Mouse (Mus musculus) G1E (cell line): ENCODE results near the gene Ryr1. TPM values are rescaled to one million over a fixed set of nuclear protein-coding genes. Genes with fewer than 3 reads are reported as not detected.
A peak's percentile ranks its signal among the peaks of the same experiment; 100 is the strongest.

Experiments
- ATAC-seq: 2 replicates; pipeline ENCODE4 v1.8.0; 2016; ENCODE audit warnings: mild to moderate bottlenecking; ENCODE audit not compliant: insufficient number of reproducible peaks, poor library complexity, low FRiP score, severe bottlenecking; ENCODE audit errors: extremely low read depth
- DNase-seq: peaks from one replicate; pipeline ENCODE4 v3.0.0; 2012; ENCODE audit warnings: low spot score
- H3K27me3 ChIP-seq: 2 replicates; pipeline ENCODE4 v1.6.1; 2012; ENCODE audit warnings: mild to moderate bottlenecking, low read length, inconsistent platforms; ENCODE audit not compliant: insufficient read depth
- H3K36me3 ChIP-seq: replicated peaks from 2 replicates; pipeline ENCODE3; 2012; ENCODE audit warnings: mild to moderate bottlenecking, inconsistent platforms
- H3K4me1 ChIP-seq: 2 replicates; pipeline ENCODE4 v1.6.1; 2012; ENCODE audit warnings: low read depth, low read length, inconsistent platforms, mixed read lengths; ENCODE audit not compliant: insufficient read depth
- H3K4me3 ChIP-seq: 2 replicates; pipeline ENCODE4 v1.5.1; 2012; ENCODE audit warnings: low read depth, mild to moderate bottlenecking, inconsistent platforms, low read length, moderate library complexity, mixed read lengths
- H3K9me3 ChIP-seq: replicated peaks from 2 replicates; pipeline ENCODE4 v1.6.1; 2012; ENCODE audit warnings: inconsistent platforms
- CTCF ChIP-seq: IDR thresholded peaks from 2 replicates; pipeline ENCODE4 v1.5.1; 2012; ENCODE audit warnings: low read depth, low read length, inconsistent platforms, mixed read lengths
- GATA1 ChIP-seq: IDR thresholded peaks from 2 replicates; pipeline ENCODE4 v1.6.1; 2012; ENCODE audit warnings: borderline replicate concordance, low read length, inconsistent platforms, mixed read lengths
- GATA2 ChIP-seq: IDR thresholded peaks from 2 replicates; pipeline ENCODE4 v1.6.1; 2012; ENCODE audit warnings: low read depth, low read length, inconsistent platforms, borderline replicate concordance
- POLR2AphosphoS5 ChIP-seq: IDR thresholded peaks from 2 replicates; pipeline ENCODE4 v1.6.1; 2012; ENCODE audit warnings: low read depth, low read length, inconsistent platforms; ENCODE audit not compliant: insufficient replicate concordance
- TAL1 ChIP-seq: conservative IDR thresholded peaks from 2 replicates; pipeline ENCODE4 v1.6.1; 2012; ENCODE audit warnings: low read depth, low read length, inconsistent platforms, mixed read lengths
- polyA plus RNA-seq: library from polyadenylated mRNA; stranded (reverse); fragments of >175 nt; gene quantifications from 2 replicates; pipeline ENCODE4 v1.2.3, GENCODE M21; 2012
- total RNA-seq, 2 experiments: library from RNA; stranded (forward) in 1 of 2; stranded (reverse) in 1 of 2; fragments of 200-1000 nt in 1 of 2; fragments of >200 nt in 1 of 2; fragmentation: Nextera tagmentation in 1 of 2; gene quantifications; 2 replicates each; pipeline ENCODE4 v1.2.3; 2014 to 2017

Ryr1 gene
- total and polyA plus RNA-seq, 3 experiments: under 0.01 to 0.38 (median 0.30) TPM

- Histone ChIP-seq H3K36me3 (no peaks in the 10 kb centered on the region), H3K27me3 (peaks cover 14% of the 10 kb centered on the region), H3K4me3 (no peak overlapping the region), H3K9me3 (peaks cover 5% of the 10 kb centered on the region), H3K4me1 (peaks cover 25% of the 10 kb centered on the region)
- DNase-seq (no peak), ATAC-seq (no peak)
- TF ChIP-seq POLR2AphosphoS5: no peak
- TF ChIP-seq CTCF: no peak
- TF ChIP-seq GATA1: no peak
- no peak for TF ChIP-seq TAL1
- TF ChIP-seq GATA2: no peak
These were observed 80.7 kb downstream of the Ryr1 start for GRCm38 (mm10) chr7:29044302-29044701.

- ATAC-seq: no peak
- no peak for DNase-seq
- H3K4me3 ChIP-seq: no peak overlapping the region
These were observed 81.3 kb downstream of the Ryr1 start for GRCm38 (mm10) chr7:29043674-29044057.

GRCm38 (mm10) chr7:29043016-29043673 lies 81.8 kb downstream of the Ryr1 start:
- Histone ChIP-seq H3K27me3 (peaks cover 16% of the 10 kb centered on the region), H3K4me3 (no peak overlapping the region), H3K9me3 (peaks cover 3% of the 10 kb centered on the region), H3K36me3 (no peaks in the 10 kb centered on the region), H3K4me1 (peaks cover 25% of the 10 kb centered on the region)
- no peak for ATAC-seq
- DNase-seq: no peak
- TF ChIP-seq GATA2: no peak
- no peak for TF ChIP-seq POLR2AphosphoS5
- no peak for TF ChIP-seq TAL1
- no peak for TF ChIP-seq CTCF
- TF ChIP-seq GATA1: no peak

More at GRCm38 (mm10) chr7:29043674-29044057, 81.3 kb downstream of the Ryr1 start:
- Histone ChIP-seq H3K4me1 (peaks cover 25% of the 10 kb centered on the region), H3K9me3 (peaks cover 5% of the 10 kb centered on the region), H3K27me3 (peaks cover 14% of the 10 kb centered on the region), H3K36me3 (no peaks in the 10 kb centered on the region)
- TF ChIP-seq TAL1 (no peak), CTCF (no peak), POLR2AphosphoS5 (no peak), GATA2 (no peak), GATA1 (no peak)

- DNase-seq: no peak
- Histone ChIP-seq H3K36me3 (no peaks in the 10 kb centered on the region), H3K4me3 (no peak overlapping the region), H3K9me3 (peaks cover 3% of the 10 kb centered on the region), H3K27me3 (peaks cover 11% of the 10 kb centered on the region), H3K4me1 (peaks cover 20% of the 10 kb centered on the region)
- ATAC-seq: no peak
- TF ChIP-seq TAL1 (no peak), CTCF (no peak), GATA1 (no peak), POLR2AphosphoS5 (no peak), GATA2 (no peak)
These were observed 83.8 kb downstream of the Ryr1 start for GRCm38 (mm10) chr7:29041194-29041593.

- Histone ChIP-seq H3K27me3 (peaks cover 16% of the 10 kb centered on the region), H3K36me3 (no peaks in the 10 kb centered on the region), H3K9me3 (peaks cover 10% of the 10 kb centered on the region), H3K4me3 (peak overlapping the region; percentile 62; the same call in 1 of the 2 replicates), H3K4me1 (peaks cover 14% of the 10 kb centered on the region)
- ATAC-seq: no peak
- TF ChIP-seq CTCF (no peak), GATA2 (no peak), POLR2AphosphoS5 (no peak), TAL1 (no peak), GATA1 (no peak)
- DNase-seq: no peak
These were observed 84.9 kb downstream of the Ryr1 start for GRCm38 (mm10) chr7:29039985-29040661.

GRCm38 (mm10) chr7:29039604-29039984 lies 85.4 kb downstream of the Ryr1 start:
- Histone ChIP-seq H3K4me3 (peak overlapping the region; percentile 62; the same call in 1 of the 2 replicates), H3K9me3 (peaks cover 10% of the 10 kb centered on the region), H3K36me3 (no peaks in the 10 kb centered on the region), H3K4me1 (peaks cover 14% of the 10 kb centered on the region), H3K27me3 (peaks cover 16% of the 10 kb centered on the region)
- peak; percentile 52 for DNase-seq
- ATAC-seq: peak; percentile 28; the same call in 1 of the 2 replicates
- peak; percentile 33; the same call in 1 of the 2 replicates for TF ChIP-seq CTCF
- TF ChIP-seq TAL1: no peak
